Comparison of ENCODE assay signal across 13 mouse cellular contexts in genomic region chr11:113334444-113334881, GRCm38 (mm10).
DNase-seq lines count a peak whose midpoint lies in the region; ATAC-seq and TF ChIP-seq lines count a peak whose summit lies in the region.
"Had no signal": no experiment of that assay in that cellular context is flagged by ENCODE, and none has a peak within 500 bp of the region (broad histone marks: within the 10 kb centered on the region; RNA-seq: fewer than 3 reads in every experiment).

No protein-coding gene starts in this region.

- H3K27me3 ChIP-seq in hindbrain, embryonic 10.5 days (ENCODE audit: insufficient read depth, poor library complexity, severe bottlenecking) = peaks cover 11% of the 10 kb centered on the region; the same call in 1 of the 2 replicates
- H3K27me3 ChIP-seq in hindbrain, postnatal 0 days (ENCODE audit: insufficient read depth, low read length) = no peaks in the 10 kb centered on the region
- peaks cover 25% of the 10 kb centered on the region for H3K27me3 ChIP-seq in midbrain, embryonic 10.5 days (ENCODE audit: low read depth, poor library complexity, severe bottlenecking)
- H3K27me3 ChIP-seq in midbrain, embryonic 15.5 days (replicated peaks) = no peaks in the 10 kb centered on the region
- no peaks in the 10 kb centered on the region for H3K27me3 ChIP-seq in limb, embryonic 14.5 days (ENCODE audit: control insufficient read depth, insufficient read depth, low read length)
- H3K27me3 ChIP-seq: embryonic facial prominence, embryonic 13.5 days; heart, embryonic 15.5 days had no signal

- peak overlapping the region; percentile 37; the same call in 1 of the 2 replicates for H3K27ac ChIP-seq in hindbrain, embryonic 10.5 days
- H3K27ac ChIP-seq in hindbrain, postnatal 0 days = no peak overlapping the region
- H3K27ac ChIP-seq in midbrain, embryonic 10.5 days (replicated peaks) = 0 out of 2 replicates have a peak overlapping the region, but pooled peaks have one; percentile 1
- H3K27ac ChIP-seq in midbrain, embryonic 15.5 days = no peak overlapping the region
- H3K27ac ChIP-seq in limb, embryonic 14.5 days (replicated peaks; ENCODE audit: low read depth, low read length) = no peak overlapping the region
- H3K27ac ChIP-seq: embryonic facial prominence, embryonic 13.5 days; heart, embryonic 15.5 days had no signal

- peaks cover 48% of the 10 kb centered on the region for H3K4me1 ChIP-seq in hindbrain, embryonic 10.5 days (replicated peaks)
- peaks cover 4% of the 10 kb centered on the region; the same call in 1 of the 2 replicates for H3K4me1 ChIP-seq in hindbrain, postnatal 0 days (ENCODE audit: insufficient read depth, low read length)
- peaks cover 31% of the 10 kb centered on the region for H3K4me1 ChIP-seq in midbrain, embryonic 10.5 days
- H3K4me1 ChIP-seq in midbrain, embryonic 15.5 days = no peaks in the 10 kb centered on the region
- H3K4me1 ChIP-seq in limb, embryonic 14.5 days (ENCODE audit: control insufficient read depth, insufficient read depth, low read length) = peaks cover 12% of the 10 kb centered on the region

- no peak overlapping the region for H3K9ac ChIP-seq in hindbrain, postnatal 0 days (replicated peaks; ENCODE audit: low read length)
- H3K9ac ChIP-seq in midbrain, embryonic 15.5 days = no peak overlapping the region
- H3K9ac ChIP-seq in limb, embryonic 14.5 days (ENCODE audit: low read depth, low read length, severe bottlenecking) = no peak overlapping the region
- H3K9ac ChIP-seq: embryonic facial prominence, embryonic 13.5 days; heart, embryonic 15.5 days had no signal

- H3K9me3 ChIP-seq in hindbrain, embryonic 10.5 days = no peaks in the 10 kb centered on the region
- H3K9me3 ChIP-seq in hindbrain, postnatal 0 days (ENCODE audit: low read length) = no peaks in the 10 kb centered on the region
- H3K9me3 ChIP-seq in midbrain, embryonic 10.5 days (replicated peaks) = no peaks in the 10 kb centered on the region; the same call in 1 of the 2 replicates
- H3K9me3 ChIP-seq in midbrain, embryonic 15.5 days = no peaks in the 10 kb centered on the region
- no peaks in the 10 kb centered on the region for H3K9me3 ChIP-seq in limb, embryonic 14.5 days (ENCODE audit: control insufficient read depth, low read length)
- H3K9me3 ChIP-seq: embryonic facial prominence, embryonic 13.5 days; heart, embryonic 15.5 days had no signal

- H3K4me3 ChIP-seq in hindbrain, embryonic 10.5 days = no peak overlapping the region
- H3K4me3 ChIP-seq in hindbrain, postnatal 0 days (ENCODE audit: low read length) = no peak overlapping the region
- H3K4me3 ChIP-seq in midbrain, embryonic 10.5 days = no peak overlapping the region
- no peak overlapping the region for H3K4me3 ChIP-seq in midbrain, embryonic 15.5 days
- no peak overlapping the region for H3K4me3 ChIP-seq in limb, embryonic 14.5 days (replicated peaks; ENCODE audit: low read length)
- H3K4me3 ChIP-seq: embryonic facial prominence, embryonic 13.5 days; heart, embryonic 15.5 days had no signal

- WGBS in hindbrain, embryonic 10.5 days = 74% methylated on average over 5 of the region's 5 CpGs
- 57% methylated on average over 5 of the region's 5 CpGs for WGBS in hindbrain, postnatal 0 days
- 83% methylated on average over 5 of the region's 5 CpGs for WGBS in midbrain, embryonic 10.5 days
- WGBS in midbrain, embryonic 15.5 days = 79% methylated on average over 5 of the region's 5 CpGs
- 27% methylated on average over 5 of the region's 5 CpGs for WGBS in limb, embryonic 14.5 days

- ATAC-seq in hindbrain, postnatal 0 days = no peak
- ATAC-seq in midbrain, embryonic 15.5 days (replicated peaks) = no peak
- peak; percentile 64; the same call in 1 of the 2 replicates for ATAC-seq in limb, embryonic 14.5 days (ENCODE audit: low FRiP score, low read depth)
- ATAC-seq: midbrain, embryonic 16.5 days had no signal

- H3K36me3 ChIP-seq in hindbrain, embryonic 10.5 days = no peaks in the 10 kb centered on the region
- no peaks in the 10 kb centered on the region for H3K36me3 ChIP-seq in hindbrain, postnatal 0 days (ENCODE audit: insufficient read depth, low read length)
- H3K36me3 ChIP-seq in midbrain, embryonic 10.5 days = no peaks in the 10 kb centered on the region
- H3K36me3 ChIP-seq in midbrain, embryonic 15.5 days (replicated peaks) = no peaks in the 10 kb centered on the region
- H3K36me3 ChIP-seq in limb, embryonic 14.5 days (ENCODE audit: control insufficient read depth, insufficient read depth, low read length) = no peaks in the 10 kb centered on the region
- H3K36me3 ChIP-seq: embryonic facial prominence, embryonic 13.5 days; heart, embryonic 15.5 days had no signal

- no peak overlapping the region for H3K4me2 ChIP-seq in hindbrain, postnatal 0 days (ENCODE audit: low read depth, low read length)
- H3K4me2 ChIP-seq in midbrain, embryonic 15.5 days = no peak overlapping the region
- no peak overlapping the region for H3K4me2 ChIP-seq in limb, embryonic 14.5 days (replicated peaks; ENCODE audit: low read depth, low read length, severe bottlenecking)
- H3K4me2 ChIP-seq: embryonic facial prominence, embryonic 13.5 days; heart, embryonic 15.5 days; liver, embryonic 11.5 days had no signal

- no peak for DNase-seq in hindbrain, embryonic 10.5 days (ENCODE audit: low spot score)
- no peak for DNase-seq in hindbrain, postnatal 0 days (ENCODE audit: low spot score)
- DNase-seq in midbrain, embryonic 10.5 days (ENCODE audit: low spot score) = no peak
- DNase-seq in limb, embryonic 14.5 days (ENCODE audit: low spot score) = peak; percentile 63
- DNase-seq in skeletal muscle tissue, adult 2 months (ENCODE audit: low read depth, low spot score) = peak; percentile 8
- DNase-seq in heart, adult 11 months = no peak
- DNase-seq in adrenal gland, adult 2 months = no peak
- DNase-seq: thymus, adult 2 months had no signal

- TF ChIP-seq CTCF in hindbrain, postnatal 0 days (IDR thresholded peaks at IDR 0.05; ENCODE audit: low read depth) = no peak

- TF ChIP-seq POLR2A in limb, embryonic 14.5 days (IDR thresholded peaks at IDR 0.05; ENCODE audit: borderline replicate concordance, extremely low read depth, insufficient read depth, insufficient read length) = no peak

Comparison
In these comparisons a context has a peak if more than half of its experiments do, and no peak if none do; other contexts are left out.
1. H3K27ac ChIP-seq: peak in hindbrain, embryonic 10.5 days (single experiment) and midbrain, embryonic 10.5 days (single experiment); none in hindbrain, postnatal 0 days (single experiment), midbrain, embryonic 15.5 days (single experiment) and limb, embryonic 14.5 days (single experiment).
2. DNase-seq: peak in limb, embryonic 14.5 days (single experiment) and skeletal muscle tissue, adult 2 months (single experiment); none in hindbrain, embryonic 10.5 days (single experiment), hindbrain, postnatal 0 days (single experiment), midbrain, embryonic 10.5 days (single experiment), heart, adult 11 months (single experiment) and adrenal gland, adult 2 months (single experiment).